Mouse (Mus musculus) midbrain, embryonic 14.5 days (tissue): ENCODE data around the gene Cxcl16. TPM values are rescaled to one million over a fixed set of nuclear protein-coding genes. Genes with fewer than 3 reads are reported as not detected.

Source experiments
- ATAC-seq: fragments of 200-750 bp; cut with Nextera tagmentation; 2 replicates; pipeline ENCODE4 v1.8.0; 2017; ENCODE audit warnings: moderate number of reproducible peaks, moderate library complexity; ENCODE audit not compliant: low FRiP score, low TSS enrichment
- DNase-seq: peaks from one replicate; pipeline ENCODE4 v3.0.0-alpha.2; 2015
- H3K27ac ChIP-seq: fragments of 300-500 bp; sonication (generic); replicated peaks from 2 replicates; pipeline ENCODE4 v1.5.1; 2014; ENCODE audit warnings: mild to moderate bottlenecking, low read depth, low read length, moderate library complexity
- H3K27me3 ChIP-seq: fragments of 300-500 bp; sonication (generic); 2 replicates; pipeline ENCODE4 v1.6.1; 2014; ENCODE audit warnings: low read length, control low read depth, mixed read lengths; ENCODE audit not compliant: control insufficient read depth, insufficient read depth
- H3K36me3 ChIP-seq: fragments of 300-500 bp; sonication (generic); 2 replicates; pipeline ENCODE4 v1.6.1; 2014; ENCODE audit warnings: low read length, control low read depth; ENCODE audit not compliant: control insufficient read depth, insufficient read depth
- H3K4me1 ChIP-seq: fragments of 300-500 bp; sonication (generic); 2 replicates; pipeline ENCODE4 v1.6.1; 2014; ENCODE audit warnings: mild to moderate bottlenecking, antibody characterized with exemption, low read length, control low read depth; ENCODE audit not compliant: control insufficient read depth, insufficient read depth
- H3K4me2 ChIP-seq: fragments of 300-500 bp; sonication (generic); 2 replicates; pipeline ENCODE4 v1.6.1; 2014; ENCODE audit warnings: mild to moderate bottlenecking, low read length, moderate library complexity
- H3K4me3 ChIP-seq: fragments of 300-500 bp; sonication (generic); replicated peaks from 2 replicates; pipeline ENCODE4 v1.5.1; 2014; ENCODE audit warnings: low read depth, low read length
- H3K9ac ChIP-seq: fragments of 300-500 bp; sonication (generic); replicated peaks from 2 replicates; pipeline ENCODE4 v1.6.1; 2014; ENCODE audit warnings: mild to moderate bottlenecking, low read length, moderate library complexity
- H3K9me3 ChIP-seq: fragments of 300-500 bp; sonication (generic); 2 replicates; pipeline ENCODE4 v1.6.1; 2016; ENCODE audit warnings: low read length, control low read depth, mixed read lengths; ENCODE audit not compliant: control insufficient read depth
- WGBS: fragments of 180-500 bp; shearing (Covaris S2); extraction: QIAGEN DNeasy Blood & Tissue Kit; methylation state at CpG from one replicate; pipeline ENCODE4 v1.1.7; 2014; 5-methylcytosine and 5-hydroxymethylcytosine counted together
- microRNA-seq: library from miRNA; unstranded; fragments of <30 nt; microRNA quantifications from one replicate; pipeline ENCODE4, GENCODE M21; 2016
- polyA plus RNA-seq: library from polyadenylated mRNA; unstranded; fragments of >200 nt; fragmentation: Nextera tagmentation; extraction: Ambion mirVana; gene quantifications from 2 replicates; pipeline ENCODE4 v1.2.1, GENCODE M21; 2014

Gene Cxcl16
- polyA plus RNA-seq, 1 experiment from 2014 or later = 2.1 TPM

- H3K4me1 ChIP-seq = peaks cover 13% of the 10 kb centered on the region
- no peak for DNase-seq
- H3K27me3 ChIP-seq = no peaks in the 10 kb centered on the region
- H3K36me3 ChIP-seq = peaks cover 7% of the 10 kb centered on the region; the same call in 1 of the 2 replicates
- no peaks in the 10 kb centered on the region for H3K9me3 ChIP-seq
- H3K4me2 ChIP-seq = peak overlapping the region; percentile 90
- H3K4me3 ChIP-seq = peak overlapping the region; percentile 100
- H3K27ac ChIP-seq = peak overlapping the region; percentile 73; the same call in 1 of the 2 replicates
- no peak for ATAC-seq
- 63% methylated on average over 6 of the region's 6 CpGs for WGBS
- peak overlapping the region; percentile 96 for H3K9ac ChIP-seq
These were observed 49.5 kb downstream of the Cxcl16 start for GRCm38 (mm10) chr11:70410297-70410643.

GRCm38 (mm10) chr11:70409594-70410296 is 50.0 kb downstream of the Cxcl16 start, which contains the start of gene Pelp1:
Gene Pelp1, minus strand, starts transcription at chr11:70410031.
- H3K27ac ChIP-seq = peak within 1 kb of the TSS; percentile 73

More at GRCm38 (mm10) chr11:70409594-70410296, 50.0 kb downstream of the Cxcl16 start, which contains the start of gene Pelp1:
- peak within 1 kb of the TSS; percentile 90 for H3K4me2 ChIP-seq
- ATAC-seq = peak; percentile 98
- DNase-seq = peak; percentile 99
- H3K4me1 ChIP-seq = peaks cover 13% of the 10 kb centered on the region
- peak within 1 kb of the TSS; percentile 96 for H3K9ac ChIP-seq
- no peaks in the 10 kb centered on the region for H3K27me3 ChIP-seq
- H3K4me3 ChIP-seq = peak within 1 kb of the TSS; percentile 100
- no peaks in the 10 kb centered on the region for H3K9me3 ChIP-seq
- H3K36me3 ChIP-seq = peaks cover 12% of the 10 kb centered on the region; the same call in 1 of the 2 replicates
- WGBS = under 1% methylated on average over 59 of the region's 59 CpGs

Small RNA genes within 50 kb of the gene (microRNA-seq; reads per million reads assigned to microRNA genes)
- 1.2 reads per million for gene Mir7115

Other genes with a start within 250 kb of the Cxcl16 start
- 1.5 and 3.2 TPM in 2 replicates for gene Slc16a11, start 247.2 kb downstream of the Cxcl16 start, polyA plus RNA-seq
- gene Slc16a13, start 238.9 kb downstream of the Cxcl16 start, polyA plus RNA-seq = 10.0 and 10.7 TPM in 2 replicates
- gene Bcl6b, start 230.2 kb downstream of the Cxcl16 start, polyA plus RNA-seq = 2.5 and 4.4 TPM in 2 replicates
- gene 0610010K14Rik, start 222.1 kb downstream of the Cxcl16 start, polyA plus RNA-seq = 171 and 205 TPM in 2 replicates
- gene Gm21988, start 220.2 kb downstream of the Cxcl16 start, polyA plus RNA-seq = 13.4 and 16.3 TPM in 2 replicates
- gene Rnasek, start 220.1 kb downstream of the Cxcl16 start, polyA plus RNA-seq = 321 and 350 TPM in 2 replicates
- gene Alox12, start 204.6 kb downstream of the Cxcl16 start, polyA plus RNA-seq = 0.11 and 0.33 TPM in 2 replicates
- gene Alox12e, start 137.4 kb downstream of the Cxcl16 start, polyA plus RNA-seq = not detected in 2 replicates
- gene Alox15, start 108.0 kb downstream of the Cxcl16 start, polyA plus RNA-seq = not detected in 2 replicates
- gene Pelp1, start 50.0 kb downstream of the Cxcl16 start, polyA plus RNA-seq = 28.2 and 34.0 TPM in 2 replicates
- gene Arrb2, start 27.3 kb downstream of the Cxcl16 start, polyA plus RNA-seq = 56.5 and 93.0 TPM in 2 replicates
- 42.9 and 51.5 TPM in 2 replicates for gene Med11, start 8.1 kb downstream of the Cxcl16 start, polyA plus RNA-seq
- 0.24 and 0.61 TPM in 2 replicates for gene Zmynd15, start 551 bp downstream of the Cxcl16 start, polyA plus RNA-seq
- gene Tm4sf5, start 45.3 kb upstream of the Cxcl16 start, polyA plus RNA-seq = 4.7 and 5.3 TPM in 2 replicates
- gene Vmo1, start 54.6 kb upstream of the Cxcl16 start, polyA plus RNA-seq = not detected in 2 replicates
- 0.42 and 0.64 TPM in 2 replicates for gene Gltpd2, start 59.2 kb upstream of the Cxcl16 start, polyA plus RNA-seq
- gene Psmb6, start 65.4 kb upstream of the Cxcl16 start, polyA plus RNA-seq = 744 and 849 TPM in 2 replicates
- not detected in 2 replicates for gene Gm40193, start 73.0 kb upstream of the Cxcl16 start, polyA plus RNA-seq
- gene Pld2, start 80.1 kb upstream of the Cxcl16 start, polyA plus RNA-seq = 8.5 and 9.2 TPM in 2 replicates
- 18.5 and 20.4 TPM in 2 replicates for gene Mink1, start 102.9 kb upstream of the Cxcl16 start, polyA plus RNA-seq
- gene 4930544D05Rik, start 155.9 kb upstream of the Cxcl16 start, polyA plus RNA-seq = not detected in 2 replicates
- gene Chrne, start 159.2 kb upstream of the Cxcl16 start, polyA plus RNA-seq = not detected in 2 replicates
- 0.37 and 0.38 TPM in 2 replicates for gene Gp1ba, start 179.1 kb upstream of the Cxcl16 start, polyA plus RNA-seq
- 95.9 and 104 TPM in 2 replicates for gene Rnf167, start 187.3 kb upstream of the Cxcl16 start, polyA plus RNA-seq
- 158 and 171 TPM in 2 replicates for gene Slc25a11, start 187.5 kb upstream of the Cxcl16 start, polyA plus RNA-seq
- 661 and 672 TPM in 2 replicates for gene Pfn1, start 194.7 kb upstream of the Cxcl16 start, polyA plus RNA-seq
- gene Eno3, start 197.2 kb upstream of the Cxcl16 start, polyA plus RNA-seq = 8.5 and 8.7 TPM in 2 replicates
- 101 and 132 TPM in 2 replicates for gene Spag7, start 209.4 kb upstream of the Cxcl16 start, polyA plus RNA-seq
- gene Camta2, start 228.1 kb upstream of the Cxcl16 start, polyA plus RNA-seq = 19.4 and 21.0 TPM in 2 replicates
- 0.95 and 1.6 TPM in 2 replicates for gene Inca1, start 240.2 kb upstream of the Cxcl16 start, polyA plus RNA-seq
- gene Kif1c, start 240.6 kb upstream of the Cxcl16 start, polyA plus RNA-seq = 4.0 and 6.6 TPM in 2 replicates